Mouse (Mus musculus) CD4-positive helper T cell, adult 2 months (primary cell): ENCODE measurements around the gene Pdzrn3.

Experiments used
- DNase-seq: peaks from one replicate; pipeline ENCODE4 v3.0.0-alpha.2; 2012; ENCODE audit warnings: low read depth, missing footprints, low spot score

Gene Pdzrn3

DNA sequence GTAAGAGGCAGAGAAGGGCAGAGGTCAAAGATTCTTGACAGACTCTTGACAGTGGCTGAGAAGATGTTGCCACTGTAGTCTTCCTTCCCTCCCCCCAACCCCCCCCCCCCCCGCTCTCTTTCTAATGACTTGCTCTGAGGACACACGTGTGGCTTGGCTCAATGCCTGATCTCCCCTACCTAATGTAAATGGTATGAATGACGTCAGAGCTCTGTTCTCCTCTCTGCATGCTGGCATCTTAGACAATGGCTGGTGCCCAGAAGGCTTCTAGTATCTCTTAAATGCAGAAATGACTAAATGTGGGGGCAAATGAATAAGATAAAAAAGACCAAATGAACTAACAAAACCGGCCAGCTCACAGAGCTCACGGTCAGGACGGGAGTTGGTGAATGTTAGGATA lies 49.2 kb downstream of the Pdzrn3 start:
- no peak for DNase-seq

DNA sequence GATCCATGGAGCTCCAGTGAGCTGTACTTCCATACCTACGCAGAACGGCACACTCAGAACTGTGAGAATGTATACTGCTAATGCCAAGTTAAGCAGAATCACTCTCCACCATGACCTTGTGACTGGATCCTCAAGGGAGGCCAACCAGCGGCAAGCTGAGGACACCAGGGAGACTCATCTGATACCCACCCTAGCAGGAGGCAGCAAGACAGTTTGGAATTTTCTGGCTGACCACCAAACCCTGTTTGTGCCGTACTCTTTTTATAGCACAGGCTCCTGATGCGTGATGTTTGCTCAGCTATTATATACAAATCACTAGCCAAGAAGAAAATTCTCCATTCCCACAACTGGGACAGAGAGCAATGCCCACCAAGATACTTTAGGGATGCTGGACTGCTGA lies 50.0 kb downstream of the Pdzrn3 start:
- no peak for DNase-seq

DNA sequence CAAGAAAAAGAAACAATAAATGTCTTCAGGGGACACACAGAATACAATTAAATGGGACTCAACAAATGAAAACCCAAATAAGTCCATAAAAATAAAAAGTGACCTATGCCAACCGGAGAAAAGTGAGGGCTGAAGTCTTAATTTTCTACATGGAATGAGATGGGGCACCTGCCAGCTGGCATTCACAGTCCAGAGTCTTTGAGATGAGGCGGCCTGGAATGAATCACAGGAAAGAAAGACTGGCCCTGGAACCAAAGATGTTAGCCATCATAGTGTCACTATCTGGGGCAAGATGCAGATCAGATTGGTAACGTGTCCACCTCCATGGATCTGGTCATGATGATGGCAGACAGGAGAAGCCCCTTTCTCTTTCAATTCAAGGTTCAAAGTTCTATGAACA lies 50.5 kb downstream of the Pdzrn3 start:
- DNase-seq, result no peak

DNA sequence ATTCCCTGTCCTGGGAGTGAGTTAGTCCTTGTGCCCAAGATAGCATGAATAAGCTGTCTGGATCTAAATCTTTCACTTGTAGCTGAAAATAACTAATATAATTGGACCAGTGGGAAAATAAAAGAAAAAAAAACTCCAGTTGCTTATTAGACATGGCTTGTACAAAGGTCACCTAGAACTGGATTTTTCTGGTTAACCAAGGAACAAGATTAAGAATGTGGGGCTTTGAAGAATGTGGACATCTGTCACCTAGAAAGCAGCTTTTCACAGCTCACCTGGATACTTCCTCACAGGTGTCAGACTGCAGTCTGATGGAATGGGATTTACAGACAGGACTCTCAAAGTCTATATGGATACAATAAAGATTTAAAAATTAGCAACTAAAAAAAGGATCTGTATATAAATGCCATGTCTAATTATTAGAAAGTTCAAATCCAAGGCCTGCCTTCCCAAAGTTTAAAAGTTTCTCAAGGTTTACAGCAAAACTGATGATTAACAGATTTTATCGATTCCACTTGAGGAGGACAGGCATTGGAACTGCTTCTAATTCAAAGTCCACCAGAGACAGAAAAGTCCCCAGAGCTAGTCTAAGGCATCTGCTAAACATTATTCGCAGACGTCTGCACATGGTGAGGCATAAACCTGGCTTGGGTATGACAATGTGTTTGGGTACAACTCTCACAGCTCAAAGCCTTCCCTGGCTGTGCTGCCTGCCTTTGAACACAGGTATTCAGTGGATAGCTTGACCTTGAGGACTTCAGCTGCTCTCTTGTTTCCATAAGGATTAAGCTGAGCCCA lies 51.7 kb downstream of the Pdzrn3 start:
- DNase-seq, result no peak

DNA sequence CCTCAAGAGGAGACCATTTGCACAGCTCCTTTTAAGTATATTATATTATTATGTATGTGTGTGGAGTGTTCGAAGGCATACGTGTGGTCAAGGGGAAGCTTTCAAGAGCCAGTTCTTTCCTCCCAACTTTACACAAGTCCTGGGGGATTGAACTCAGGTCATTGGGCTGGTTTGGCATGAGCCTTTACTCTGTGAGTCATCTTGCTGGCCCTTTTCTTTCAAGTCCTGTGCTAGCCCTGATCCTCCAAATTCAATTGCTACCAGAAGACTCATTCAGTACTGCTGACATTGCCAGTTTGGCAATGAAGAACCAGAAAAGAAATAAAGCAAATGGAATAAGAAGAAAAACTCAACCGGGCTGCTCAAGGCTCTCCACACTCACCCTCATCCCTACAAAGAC lies 55.1 kb downstream of the Pdzrn3 start:
- no peak for DNase-seq

DNA sequence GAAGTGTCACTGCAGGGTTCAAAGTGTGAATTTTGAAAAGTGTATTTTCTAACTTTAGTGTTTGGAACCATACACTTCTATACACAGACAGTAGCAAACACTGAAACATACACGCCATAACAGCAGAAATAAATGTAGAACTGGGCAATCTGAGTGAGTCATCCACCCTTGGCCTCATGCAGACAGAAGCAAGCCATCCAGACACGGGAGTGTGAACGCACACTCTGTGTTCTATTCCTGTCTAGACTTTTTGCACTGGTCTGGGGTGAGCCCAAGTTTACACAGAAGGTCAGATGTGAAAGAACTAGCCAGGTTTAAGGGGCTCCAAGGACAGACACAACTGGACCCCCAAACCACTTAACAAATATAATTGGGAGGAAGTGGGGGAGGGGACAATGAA lies 57.3 kb downstream of the Pdzrn3 start:
- no peak for DNase-seq

DNA sequence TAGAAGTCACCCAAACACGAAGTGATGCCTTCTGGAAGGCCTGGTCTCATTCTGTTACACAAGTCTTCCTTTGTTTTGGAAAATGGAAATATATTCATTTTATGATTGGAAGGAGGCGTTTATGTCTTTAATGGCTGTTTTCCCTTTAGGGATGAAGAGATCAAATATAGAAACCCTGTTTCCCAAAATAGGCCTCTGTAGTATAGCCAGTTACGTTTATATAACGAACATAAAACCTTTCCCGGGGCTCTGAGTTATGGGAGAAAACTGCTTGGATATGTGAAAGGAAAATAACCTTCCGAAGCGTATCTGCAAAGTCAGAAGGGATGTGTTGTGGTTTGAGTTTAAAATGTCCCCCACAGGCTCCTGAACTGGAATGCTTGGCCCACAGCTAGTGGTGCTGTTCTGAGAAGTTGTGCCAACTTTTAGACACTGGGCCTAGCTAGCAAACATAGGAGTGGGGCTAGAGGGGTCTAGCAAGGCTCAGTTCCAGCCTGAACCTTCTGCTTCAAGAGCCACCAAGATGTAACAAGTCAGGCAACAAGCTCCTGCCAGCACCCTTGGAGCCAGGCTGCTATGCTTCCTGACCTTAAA lies 58.2 kb downstream of the Pdzrn3 start:
- DNase-seq, result no peak

DNA sequence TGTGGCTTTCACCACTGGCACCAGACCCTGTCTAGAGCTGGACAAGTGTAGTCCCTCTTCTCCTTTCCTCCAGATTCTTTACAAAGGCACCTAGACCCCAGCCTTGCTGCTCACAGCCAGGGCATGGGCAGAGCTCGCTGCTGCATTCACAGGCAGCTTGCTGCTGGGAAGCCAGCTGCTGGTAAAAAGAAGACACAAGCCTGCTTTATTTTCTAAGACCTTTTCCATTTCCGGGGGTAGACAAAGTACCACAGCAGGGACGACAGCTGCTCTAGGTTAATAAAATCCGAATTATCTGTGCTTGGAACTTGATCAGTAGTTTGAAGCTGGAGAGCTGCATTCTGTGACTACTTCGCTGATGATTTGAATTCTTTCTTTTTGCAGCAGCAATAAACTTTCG lies 59.2 kb downstream of the Pdzrn3 start:
- DNase-seq, result no peak

DNA sequence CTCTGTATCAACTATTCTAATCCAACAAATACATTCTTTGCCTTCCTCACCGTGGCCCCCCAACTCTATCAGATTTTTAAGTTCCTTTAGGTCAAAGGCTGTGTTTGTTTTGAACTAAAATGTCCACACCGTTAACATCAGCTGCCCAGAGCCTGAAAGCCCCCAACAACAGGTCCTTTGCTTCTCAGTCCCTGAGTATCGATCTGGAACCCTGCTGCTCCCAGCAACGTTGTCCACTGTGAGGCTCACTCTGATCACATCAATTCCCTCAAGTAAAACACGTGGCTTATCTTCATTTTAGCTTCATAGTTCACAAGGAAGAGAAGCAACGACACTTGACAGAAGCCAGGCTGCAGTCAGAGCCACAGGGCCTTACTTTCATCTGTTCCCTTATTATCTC lies 66.3 kb downstream of the Pdzrn3 start:
- no peak for DNase-seq

DNA sequence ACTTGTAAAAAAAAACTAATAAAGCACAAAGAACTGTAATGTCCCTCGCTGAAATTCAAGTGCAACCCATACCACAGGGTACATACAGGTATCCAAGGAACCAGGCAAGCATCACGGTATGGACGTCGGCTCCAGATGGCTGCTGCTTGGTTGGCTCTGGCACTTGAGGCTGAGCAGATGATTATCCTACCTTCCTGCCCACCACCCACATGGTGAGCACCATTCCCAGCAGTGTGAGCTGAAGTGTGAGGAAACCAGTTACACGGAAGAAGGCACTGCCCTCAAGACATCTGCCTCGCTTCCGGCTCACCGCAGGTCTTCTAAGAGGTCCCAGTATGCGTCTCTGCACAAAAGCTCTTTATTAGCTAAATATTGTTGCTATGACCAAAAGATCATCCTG lies 67.2 kb downstream of the Pdzrn3 start:
- DNase-seq, result no peak

DNA sequence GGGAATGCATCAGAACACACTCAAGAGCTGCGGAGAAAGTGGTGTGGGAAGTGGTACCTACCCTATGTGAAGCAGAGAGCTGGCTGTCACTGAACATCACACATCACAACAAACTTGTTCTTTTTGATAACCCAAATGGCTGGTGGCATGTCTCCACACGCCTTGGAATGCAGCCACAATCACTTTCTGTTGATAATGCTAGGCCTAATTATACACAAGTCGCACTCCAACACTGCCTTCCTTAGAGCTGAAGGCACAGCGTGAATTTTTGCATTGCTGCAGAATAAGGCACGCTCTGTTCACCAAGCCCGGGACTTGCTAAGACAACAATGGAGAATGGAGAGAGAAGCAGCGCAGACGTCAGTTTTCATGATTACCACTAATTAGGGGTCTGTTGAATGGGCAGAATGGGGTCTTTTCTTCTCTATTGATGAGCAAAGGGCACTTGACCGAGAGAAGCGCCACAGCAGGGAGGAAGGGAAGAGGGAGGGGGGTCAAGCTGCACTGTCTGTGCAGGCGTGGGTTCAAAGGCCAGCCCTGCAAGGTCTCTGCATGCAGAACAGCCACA lies 69.6 kb downstream of the Pdzrn3 start:
- no peak for DNase-seq

DNA sequence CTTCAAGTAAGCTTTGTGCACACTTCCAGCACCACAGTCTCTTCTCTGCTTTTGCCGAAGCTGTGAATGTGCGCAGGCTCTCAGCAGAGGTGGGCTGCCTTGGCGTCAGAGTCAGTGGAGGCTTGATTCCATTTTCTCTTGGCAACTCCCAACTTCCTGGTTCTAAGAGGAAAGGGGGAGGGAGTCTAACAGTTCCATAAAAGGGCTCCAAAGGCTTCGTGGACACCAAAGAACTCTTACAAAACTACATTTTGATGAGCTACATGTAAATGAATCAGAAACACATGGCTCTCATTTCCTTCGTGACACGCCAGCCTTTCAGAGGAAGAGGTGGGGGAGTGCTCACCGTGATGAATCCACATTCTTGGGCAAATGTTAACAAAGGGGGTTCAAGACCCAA lies 70.9 kb downstream of the Pdzrn3 start:
- DNase-seq, result no peak

DNA sequence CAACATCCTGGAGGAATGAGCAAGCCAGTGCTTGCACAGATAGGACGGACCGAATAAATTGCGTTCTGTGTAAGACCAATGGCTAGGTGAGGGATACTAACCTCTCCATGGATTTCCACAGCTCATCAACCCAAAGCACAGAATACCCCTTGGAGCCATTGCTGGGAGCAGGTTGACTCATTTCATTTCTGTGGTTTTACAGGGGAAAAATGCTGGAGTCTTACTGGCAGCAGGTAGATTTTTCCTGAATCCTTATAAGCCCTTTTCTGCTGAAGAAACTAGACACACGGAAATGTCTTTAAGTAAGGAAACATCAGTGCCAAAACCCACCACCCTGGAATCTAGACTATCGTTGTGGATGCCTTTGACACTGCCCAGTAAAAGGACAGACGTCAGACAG lies 72.2 kb downstream of the Pdzrn3 start:
- DNase-seq, result no peak

DNA sequence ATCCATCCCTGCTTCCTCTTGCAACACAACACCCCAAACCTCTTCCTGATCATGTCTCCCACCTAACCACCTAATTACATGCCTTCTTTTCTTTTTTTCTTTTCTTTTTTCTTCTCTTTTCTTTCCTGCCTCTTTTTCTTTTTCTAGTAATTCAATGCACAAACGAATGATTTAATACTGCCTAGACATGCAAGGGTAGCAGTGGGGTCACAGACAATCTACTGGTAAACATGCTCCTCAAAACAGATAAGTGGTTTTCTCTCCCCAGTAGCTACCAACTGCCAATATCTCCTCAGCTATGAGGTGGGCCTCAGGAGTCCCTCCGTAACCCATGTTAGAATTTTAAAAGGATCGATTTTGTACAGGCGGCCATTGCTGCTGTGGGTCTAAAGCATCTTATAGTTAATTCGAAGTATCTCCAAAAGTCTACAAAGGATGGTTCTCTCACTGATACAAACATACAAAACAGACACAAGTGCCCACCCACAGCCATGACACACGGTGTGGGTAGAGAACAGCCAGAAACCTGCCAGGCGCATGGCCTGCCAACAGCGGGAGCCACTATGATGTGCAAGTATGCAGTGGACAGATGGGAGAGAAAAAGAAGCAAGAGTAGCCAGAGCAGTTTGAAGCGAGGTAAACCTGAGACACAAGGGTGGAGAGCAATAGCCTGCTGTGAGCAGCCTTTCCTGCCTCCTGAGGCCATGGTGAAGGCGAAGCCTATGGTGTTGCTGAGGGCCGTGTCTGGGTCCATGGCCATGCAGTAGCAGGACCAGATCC lies 73.5 kb downstream of the Pdzrn3 start:
- no peak for DNase-seq

DNA sequence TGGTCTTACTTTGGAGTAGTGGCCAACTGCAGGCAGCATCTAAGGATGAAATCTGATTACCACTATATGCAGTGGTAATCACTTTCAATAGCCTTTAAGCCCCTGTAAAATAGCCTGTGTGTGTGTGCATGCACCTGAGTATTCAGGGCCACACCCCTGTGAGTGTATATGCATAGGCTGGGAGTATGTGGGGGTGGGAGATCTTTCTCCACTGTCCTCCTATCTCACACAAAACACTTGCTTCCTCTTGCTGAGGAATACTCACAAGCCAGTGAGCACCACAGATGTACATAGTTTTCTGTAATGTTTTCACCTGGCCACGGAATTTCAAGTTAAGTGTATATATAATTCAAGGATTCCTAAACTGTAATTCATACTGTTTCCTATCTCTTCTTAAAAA lies 74.2 kb downstream of the Pdzrn3 start:
- DNase-seq, result no peak

DNA sequence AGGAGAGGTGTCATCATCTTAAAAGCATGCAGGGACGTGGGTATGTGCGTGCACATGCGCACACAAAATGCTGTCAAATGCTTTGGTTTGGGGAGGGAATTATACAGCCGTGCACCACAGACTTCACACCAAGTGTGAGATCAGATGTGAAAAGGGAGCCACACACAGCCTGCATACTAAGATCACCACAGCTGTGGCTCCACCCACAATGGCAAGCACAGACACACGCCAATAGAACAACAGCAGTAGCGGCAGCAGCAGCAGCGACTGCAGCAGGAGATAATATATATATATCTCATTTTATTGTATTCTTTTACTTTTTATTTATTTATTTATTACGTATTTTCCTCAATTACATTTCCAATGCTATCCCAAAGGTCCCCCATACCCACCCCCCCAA lies 76.5 kb downstream of the Pdzrn3 start:
- no peak for DNase-seq

DNA sequence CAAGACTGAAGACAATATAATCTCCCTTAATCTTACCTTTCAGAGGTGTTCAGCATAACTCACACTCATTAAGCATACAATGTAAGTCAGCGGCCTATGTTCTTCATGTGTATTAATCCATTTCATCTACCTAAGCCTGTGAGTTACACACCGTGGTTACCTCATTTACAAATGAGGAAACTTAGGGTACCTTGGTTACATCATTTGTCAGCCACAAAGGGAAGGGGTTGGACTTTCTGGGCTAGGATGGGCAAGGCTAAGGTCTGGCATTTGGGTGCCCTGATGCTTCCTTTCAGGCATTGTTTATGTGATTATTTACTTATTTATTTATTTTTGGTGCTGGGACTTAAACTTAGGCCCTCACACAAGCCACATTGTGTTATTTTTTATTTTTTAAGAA lies 78.3 kb downstream of the Pdzrn3 start:
- DNase-seq, result no peak

DNA sequence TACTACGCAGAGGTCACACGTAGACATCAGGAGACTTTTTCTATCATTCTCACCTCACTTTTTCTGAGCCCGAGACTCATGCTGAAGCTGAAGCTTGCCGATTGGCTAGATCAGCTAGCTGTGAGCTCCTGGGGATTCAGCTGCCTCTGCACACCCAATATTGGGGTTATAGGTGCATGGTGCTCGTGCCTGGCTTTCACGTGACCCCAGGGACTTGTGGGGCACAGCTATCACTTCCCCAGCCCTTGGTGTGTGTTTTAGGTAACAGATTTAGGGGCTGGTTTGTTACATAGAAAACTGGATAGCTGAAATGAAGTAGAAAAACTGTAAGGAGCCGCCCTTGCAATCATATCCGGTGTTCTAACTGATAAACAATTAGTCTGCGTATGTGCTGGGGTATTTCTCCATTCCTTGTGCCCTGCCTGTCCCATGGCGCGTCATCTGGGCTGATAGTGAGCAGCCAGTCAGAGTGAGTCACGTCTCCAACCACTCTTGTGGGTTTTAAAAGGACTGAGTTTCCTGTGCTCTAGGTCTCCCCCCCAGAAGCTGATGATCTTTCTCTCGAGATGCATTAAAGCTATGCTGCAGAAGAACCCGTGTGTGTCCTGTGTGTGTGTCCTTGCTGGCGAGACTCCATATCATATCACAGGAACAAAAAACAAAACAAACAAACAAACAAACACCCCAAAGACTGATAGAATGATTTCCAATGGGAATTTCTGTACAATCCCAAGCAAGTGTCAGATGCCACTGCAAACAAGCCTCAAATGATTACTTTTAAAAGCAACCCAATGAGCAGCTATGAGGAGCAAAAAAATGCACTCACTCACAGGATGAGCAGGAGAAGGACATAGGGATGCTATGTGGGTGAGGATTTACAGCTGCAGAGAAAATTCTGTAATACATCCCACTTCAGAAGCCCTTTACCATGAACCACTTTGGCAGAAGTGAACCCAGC lies 79.9 kb downstream of the Pdzrn3 start:
- no peak for DNase-seq

DNA sequence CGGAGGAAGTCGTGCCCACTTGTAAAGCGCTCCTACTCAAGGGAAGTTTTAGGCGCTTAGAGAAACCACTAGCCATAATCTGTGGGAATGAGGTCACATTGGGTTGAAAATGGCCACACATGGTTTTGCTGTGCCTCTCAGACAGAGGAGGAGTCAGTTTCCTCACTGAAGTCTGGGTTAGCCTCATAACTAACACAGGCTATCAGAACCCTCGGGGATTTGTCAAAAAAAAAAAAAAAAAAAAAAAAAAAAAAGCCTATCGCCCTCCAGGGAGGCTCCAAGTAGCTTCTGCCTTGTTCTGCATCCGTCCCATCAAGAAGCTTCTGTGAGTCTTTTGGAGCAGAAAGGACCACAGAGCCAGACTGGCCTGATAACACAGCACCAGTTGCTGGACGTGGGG lies 80.7 kb downstream of the Pdzrn3 start:
- DNase-seq, result no peak

DNA sequence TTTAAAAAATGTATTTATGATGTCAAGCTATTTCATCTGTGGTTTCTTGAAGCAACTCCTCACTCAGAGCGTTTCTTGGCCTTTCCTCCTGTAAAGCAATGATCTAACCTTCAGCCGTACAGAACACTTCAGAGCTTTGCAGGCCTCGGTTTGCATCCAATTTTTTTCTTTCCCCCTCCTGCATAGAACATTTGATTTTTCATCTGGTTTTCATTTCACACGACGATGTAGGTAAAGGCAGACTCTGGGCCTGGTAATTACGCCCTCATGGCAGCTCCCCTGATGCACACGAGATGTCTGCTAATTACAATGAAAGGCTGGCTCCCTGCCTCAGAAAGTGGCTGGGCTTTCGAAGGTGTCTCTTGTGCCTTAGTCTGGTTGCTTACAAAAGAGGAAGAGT lies 81.4 kb downstream of the Pdzrn3 start:
- DNase-seq, result no peak

DNA sequence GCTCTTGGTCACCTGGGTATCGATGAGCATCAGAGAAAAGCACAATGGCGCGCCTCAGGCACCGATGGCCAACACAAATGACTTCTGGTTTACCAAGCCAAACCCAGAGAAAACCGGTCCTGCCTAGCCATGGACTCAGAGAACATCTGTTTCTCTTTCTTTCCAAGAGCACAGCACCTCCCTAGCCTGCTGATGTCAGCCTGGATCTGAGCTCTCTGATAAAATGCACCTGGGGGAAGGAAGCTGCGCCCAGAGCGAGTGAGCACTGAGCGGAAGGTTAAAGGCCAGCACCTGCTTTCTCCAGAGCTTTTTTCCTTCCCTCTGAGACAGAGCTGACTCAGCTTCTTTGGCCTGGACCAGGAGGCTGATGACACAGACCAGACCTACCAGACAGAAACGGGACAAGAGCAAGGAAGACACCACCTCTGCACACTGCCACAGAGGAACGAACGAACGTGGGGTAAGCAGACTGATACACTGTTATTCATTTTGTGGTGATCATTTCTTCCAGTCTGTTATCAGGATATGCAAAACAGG lies 84.6 kb downstream of the Pdzrn3 start:
- DNase-seq, result no peak
